Mouse (Mus musculus): ENCODE data around the gene Col4a2. TPM values are rescaled to one million over a fixed set of nuclear protein-coding genes. Genes with fewer than 3 reads are reported as not detected.

Col4a2 gene
- total RNA-seq, 2 experiments from 2014 or later, result 131 to 150 TPM

GRCm38 (mm10) chr8:11377391-11378210 is 65.0 kb downstream of the Col4a2 start:
- DNase-seq (ENCODE audit: low spot score in 2 of 2), result no peak

GRCm38 (mm10) chr8:11379590-11379989 is 67.0 kb downstream of the Col4a2 start:
- DNase-seq (ENCODE audit: low spot score in 2 of 2), result no peak

- DNase-seq (ENCODE audit: low spot score in 2 of 2), result no peak
Observed at GRCm38 (mm10) chr8:11381544-11381943, 68.9 kb downstream of the Col4a2 start.

- peak; percentile 61 to 62 for DNase-seq (ENCODE audit: low spot score in 2 of 2)
Observed at GRCm38 (mm10) chr8:11382059-11382810, 69.6 kb downstream of the Col4a2 start.

- no peak for DNase-seq (ENCODE audit: low spot score in 2 of 2)
Observed at GRCm38 (mm10) chr8:11382933-11383332, 70.3 kb downstream of the Col4a2 start.

- no peak for DNase-seq (ENCODE audit: low spot score in 2 of 2)
Observed at GRCm38 (mm10) chr8:11383379-11383778, 70.8 kb downstream of the Col4a2 start.

GRCm38 (mm10) chr8:11384841-11385240 is 72.2 kb downstream of the Col4a2 start:
- no peak for DNase-seq (ENCODE audit: low spot score in 2 of 2)

- no peak for DNase-seq (ENCODE audit: low spot score in 2 of 2)
Observed at GRCm38 (mm10) chr8:11385272-11385905, 72.8 kb downstream of the Col4a2 start.

- DNase-seq (ENCODE audit: low spot score in 2 of 2), result no peak
Observed at GRCm38 (mm10) chr8:11387282-11387681, 74.7 kb downstream of the Col4a2 start.

- DNase-seq (ENCODE audit: low spot score in 2 of 2), result no peak
Observed at GRCm38 (mm10) chr8:11389275-11390050, 76.9 kb downstream of the Col4a2 start.

- DNase-seq (ENCODE audit: low spot score in 2 of 2), result peak; percentile 86 to 87
Observed at GRCm38 (mm10) chr8:11392739-11393138, 80.1 kb downstream of the Col4a2 start.

- no peak for DNase-seq (ENCODE audit: low spot score in 2 of 2)
Observed at GRCm38 (mm10) chr8:11393161-11393560, 80.6 kb downstream of the Col4a2 start.

GRCm38 (mm10) chr8:11393607-11394006 is 81.0 kb downstream of the Col4a2 start:
- DNase-seq (ENCODE audit: low spot score in 2 of 2), result no peak

- no peak for DNase-seq (ENCODE audit: low spot score in 2 of 2)
Observed at GRCm38 (mm10) chr8:11394773-11395172, 82.2 kb downstream of the Col4a2 start.

- no peak for DNase-seq (ENCODE audit: low spot score in 2 of 2)
Observed at GRCm38 (mm10) chr8:11395601-11396000, 83.0 kb downstream of the Col4a2 start.

- DNase-seq (ENCODE audit: low spot score in 2 of 2), result no peak
Observed at GRCm38 (mm10) chr8:11396111-11396510, 83.5 kb downstream of the Col4a2 start.

GRCm38 (mm10) chr8:11397126-11397525 is 84.5 kb downstream of the Col4a2 start:
- no peak for DNase-seq (ENCODE audit: low spot score in 2 of 2)

- DNase-seq (ENCODE audit: low spot score in 2 of 2), result no peak
Observed at GRCm38 (mm10) chr8:11399706-11400105, 87.1 kb downstream of the Col4a2 start.

- DNase-seq (ENCODE audit: low spot score in 2 of 2), result no peak
Observed at GRCm38 (mm10) chr8:11400244-11400643, 87.6 kb downstream of the Col4a2 start.

- no peak for DNase-seq (ENCODE audit: low spot score in 2 of 2)
Observed at GRCm38 (mm10) chr8:11401183-11401582, 88.6 kb downstream of the Col4a2 start.

GRCm38 (mm10) chr8:11402220-11402619 is 89.6 kb downstream of the Col4a2 start:
- DNase-seq (ENCODE audit: low spot score in 2 of 2), result no peak

Measured in adrenal gland, adult 18-20 months (tissue).